Mouse (Mus musculus) CD4-positive, CD25-positive, alpha-beta regulatory T cell, adult 9 weeks (primary cell): ENCODE results near the gene Vax2. TPM values are rescaled to one million over a fixed set of nuclear protein-coding genes. Genes with fewer than 3 reads are reported as not detected.

ENCODE experiments used
- polyA plus RNA-seq: library from polyadenylated mRNA; unstranded; fragments of 100-300 nt; shearing (Covaris generic); gene quantifications from one replicate; pipeline ENCODE4 v1.2.1, GENCODE M21; 2017

Gene Vax2
- polyA plus RNA-seq: 0.37 TPM

DNA sequence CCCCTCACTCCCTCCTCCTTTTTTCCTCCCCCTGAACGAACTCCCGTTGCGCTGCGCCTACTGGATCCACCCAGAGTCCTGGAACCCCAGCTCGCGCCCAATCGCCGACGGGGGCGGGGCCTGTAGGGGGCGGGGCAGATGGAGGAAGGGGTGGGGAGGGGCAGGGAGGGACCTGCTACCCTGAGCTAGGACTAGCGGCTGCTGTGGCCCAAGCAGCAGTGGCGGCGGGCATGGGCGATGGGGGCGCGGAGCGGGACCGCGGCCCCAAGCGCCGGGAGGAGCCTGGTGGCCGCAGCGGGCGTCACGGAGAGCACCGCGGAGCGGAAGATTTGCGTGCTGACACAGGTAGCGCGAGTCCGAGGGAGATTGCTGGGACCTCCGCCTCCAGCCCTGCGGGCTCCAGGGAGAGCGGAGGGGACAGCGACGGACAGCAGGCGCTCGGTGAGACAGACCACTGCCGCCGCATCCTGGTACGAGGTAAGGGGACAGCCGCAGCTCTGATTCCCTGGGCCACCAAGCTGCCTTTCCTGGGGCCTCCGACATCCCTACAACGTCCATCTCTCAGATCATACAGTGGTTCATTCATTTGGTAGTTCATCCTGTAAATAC is at the start of gene Vax2:
TSS of gene Vax2 (plus strand) at position 198 of the 609 bp plus-strand sequence.

GRCm38 (mm10) chr6:83677757-83678156 is 33.3 kb upstream of the Vax2 start, which contains the start of gene Cd207:
Gene Cd207, minus strand, starts transcription at chr6:83677857.

GRCm38 (mm10) chr6:83742761-83743160 is 31.7 kb downstream of the Vax2 start, which contains the start of gene Atp6v1b1:
Gene Atp6v1b1, plus strand, starts transcription at chr6:83742990.

DNA sequence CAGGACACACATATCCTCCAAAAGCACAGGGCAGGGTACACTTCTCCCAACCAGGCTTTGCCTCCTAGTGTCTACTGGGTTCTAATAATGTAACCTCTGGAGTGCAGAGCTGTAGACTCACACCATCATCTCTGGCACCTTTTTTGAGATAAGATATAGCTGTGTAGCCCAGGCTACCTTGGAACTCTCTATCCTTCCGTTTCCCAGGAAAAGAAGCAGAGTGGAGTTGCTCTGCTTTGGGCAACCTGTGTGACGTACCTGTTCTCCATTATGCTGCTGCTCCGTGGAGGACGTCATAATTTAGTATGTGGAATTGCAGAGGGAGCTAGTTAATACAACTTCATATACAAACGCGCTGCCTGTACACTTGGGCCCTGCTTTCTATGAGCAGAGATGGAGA is 51.3 kb downstream of the Vax2 start, which contains the start of gene Ankrd53:
TSS of gene Ankrd53 (plus strand) at position 301 of the 400 bp plus-strand sequence.

GRCm38 (mm10) chr6:83775638-83776293 is 64.7 kb downstream of the Vax2 start, which contains the start of gene Tex261:
Gene Tex261, minus strand, starts transcription at chr6:83775813.

Other genes starting within 250 kb of the Vax2 start
- 143 TPM for gene Dguok, start 204.3 kb upstream of the Vax2 start, polyA plus RNA-seq
- gene Actg2, start 175.0 kb upstream of the Vax2 start, polyA plus RNA-seq: 27.0 TPM
- 45.0 TPM for gene Stambp, start 138.5 kb upstream of the Vax2 start, polyA plus RNA-seq
- gene Clec4f, start 55.1 kb upstream of the Vax2 start, polyA plus RNA-seq: not detected
- not detected for gene Cd207, start 33.4 kb upstream of the Vax2 start, polyA plus RNA-seq
- not detected for gene Atp6v1b1, start 31.7 kb downstream of the Vax2 start, polyA plus RNA-seq
- gene Ankrd53, start 51.4 kb downstream of the Vax2 start, polyA plus RNA-seq: 0.22 TPM
- 107 TPM for gene Tex261, start 64.5 kb downstream of the Vax2 start, polyA plus RNA-seq
- 31.6 TPM for gene Nagk, start 83.7 kb downstream of the Vax2 start, polyA plus RNA-seq
- 43.1 TPM for gene Paip2b, start 120.5 kb downstream of the Vax2 start, polyA plus RNA-seq
- 162 TPM for gene Zfp638, start 155.8 kb downstream of the Vax2 start, polyA plus RNA-seq